Mouse (Mus musculus) bone marrow, adult 2 months (tissue): ENCODE measurements at regions not wholly inside any gene's neighbourhood (a gene's known extent, or its start where the extent isn't known, plus 50 kb on each side); places are given as distances from the start of the nearest gene placed in this dataset.

Experiments used
- CTCF ChIP-seq: fragments of 200-500 bp; IDR thresholded peaks from 2 replicates; pipeline ENCODE4 v1.5.1; 2011; ENCODE audit warnings: low read length, control low read depth; ENCODE audit not compliant: control insufficient read depth, insufficient read depth
- POLR2A ChIP-seq: fragments of 200-500 bp; IDR thresholded peaks from 2 replicates; pipeline ENCODE4 v1.6.1; 2011; ENCODE audit warnings: low read depth, mild to moderate bottlenecking, control low read depth, low read length, borderline replicate concordance; ENCODE audit not compliant: control insufficient read depth

GRCm38 (mm10) chr3:15181111-15181510 is 151.0 kb downstream of the Gm9733 start:
- no peak for TF ChIP-seq CTCF
- TF ChIP-seq POLR2A = no peak
